Mouse (Mus musculus) hindbrain, postnatal 0 days (tissue): ENCODE results near the gene Emc6. TPM values are rescaled to one million over a fixed set of nuclear protein-coding genes. Genes with fewer than 3 reads are reported as not detected.

Source experiments
- ATAC-seq: fragments of 200-750 bp; cut with Nextera tagmentation; 2 replicates; pipeline ENCODE4 v1.8.0; 2017; ENCODE audit warnings: mild to moderate bottlenecking, moderate TSS enrichment, moderate library complexity
- DNase-seq: peaks from one replicate; pipeline ENCODE4 v3.0.0-alpha.2; 2015; ENCODE audit warnings: low spot score
- H3K27ac ChIP-seq: fragments of 300-500 bp; sonication (generic); 2 replicates; pipeline ENCODE4 v1.5.1; 2014; ENCODE audit warnings: mild to moderate bottlenecking
- H3K27me3 ChIP-seq: fragments of 300-500 bp; sonication (generic); 2 replicates; pipeline ENCODE4 v1.6.1; 2014; ENCODE audit warnings: low read length, mixed read lengths; ENCODE audit not compliant: insufficient read depth
- H3K36me3 ChIP-seq: fragments of 300-500 bp; sonication (generic); 2 replicates; pipeline ENCODE4 v1.6.1; 2014; ENCODE audit warnings: low read length, mixed read lengths; ENCODE audit not compliant: insufficient read depth
- H3K4me1 ChIP-seq: fragments of 300-500 bp; sonication (generic); 2 replicates; pipeline ENCODE4 v1.6.1; 2014; ENCODE audit warnings: antibody characterized with exemption, low read length, mixed read lengths; ENCODE audit not compliant: insufficient read depth
- H3K4me2 ChIP-seq: fragments of 300-500 bp; sonication (generic); 2 replicates; pipeline ENCODE4 v1.6.1; 2014; ENCODE audit warnings: low read depth, mild to moderate bottlenecking, low read length, moderate library complexity, mixed read lengths
- H3K4me3 ChIP-seq: fragments of 300-500 bp; sonication (generic); 2 replicates; pipeline ENCODE4 v1.5.1; 2014; ENCODE audit warnings: low read length
- H3K9ac ChIP-seq: fragments of 300-500 bp; sonication (generic); replicated peaks from 2 replicates; pipeline ENCODE4 v1.6.1; 2014; ENCODE audit warnings: mild to moderate bottlenecking, low read length, moderate library complexity, mixed read lengths
- H3K9me3 ChIP-seq: fragments of 300-500 bp; sonication (generic); 2 replicates; pipeline ENCODE4 v1.6.1; 2016; ENCODE audit warnings: low read length, mixed read lengths
- CTCF ChIP-seq: IDR thresholded peaks from 2 replicates; pipeline ENCODE4 v1.5.1; 2016; ENCODE audit warnings: antibody characterized with exemption, control low read depth, low read depth
- WGBS: fragments of 180-500 bp; shearing (Covaris S2); extraction: QIAGEN DNeasy Blood & Tissue Kit; methylation state at CpG from one replicate; pipeline ENCODE4 v1.1.7; 2014; 5-methylcytosine and 5-hydroxymethylcytosine counted together
- polyA plus RNA-seq: library from polyadenylated mRNA; unstranded; fragments of >200 nt; fragmentation: Nextera tagmentation; extraction: Ambion mirVana; gene quantifications from 2 replicates; pipeline ENCODE4 v1.2.1, GENCODE M21; 2015
- total RNA-seq: library from RNA; depleted of rRNA; stranded (reverse); fragments of >200 nt; gene quantifications from 2 replicates; pipeline ENCODE4 v1.2.3, GENCODE M21; 2014

Emc6 gene
- total and polyA plus RNA-seq, 2 experiments from 2014 or later: 156 to 188 TPM

GRCm38 (mm10) chr11:73168071-73168470 is 8.8 kb downstream of the Emc6 start:
- H3K27ac ChIP-seq: no peak overlapping the region
- no peak overlapping the region for H3K4me3 ChIP-seq
- no peaks in the 10 kb centered on the region for H3K27me3 ChIP-seq
- TF ChIP-seq CTCF: no peak
- ATAC-seq: no peak
- WGBS: 85% methylated on average over 8 of the region's 8 CpGs
- no peak for DNase-seq
- no peak overlapping the region for H3K9ac ChIP-seq
- H3K9me3 ChIP-seq: no peaks in the 10 kb centered on the region
- no peaks in the 10 kb centered on the region for H3K4me1 ChIP-seq
- H3K36me3 ChIP-seq: no peaks in the 10 kb centered on the region
- no peak overlapping the region for H3K4me2 ChIP-seq

DNA sequence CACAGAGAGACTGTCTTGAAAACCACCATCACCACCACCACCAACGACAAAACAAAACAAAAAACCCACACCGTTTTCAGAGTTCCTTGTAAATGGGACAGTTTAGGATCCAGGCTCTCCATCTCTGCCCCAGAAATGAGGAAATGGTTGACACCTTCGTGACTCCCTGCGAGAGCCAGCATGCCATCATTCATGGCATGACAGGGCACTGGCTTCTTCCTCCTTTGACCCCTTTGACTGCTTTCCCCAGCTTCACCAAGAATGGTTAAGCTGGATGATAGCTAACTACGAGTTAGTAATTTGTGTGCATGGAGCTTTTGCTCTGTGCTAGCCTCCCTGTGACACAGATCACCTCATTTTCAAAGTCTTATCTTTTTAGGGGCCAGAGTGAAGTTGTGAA is 14.6 kb downstream of the Emc6 start:
- H3K27ac ChIP-seq: no peak overlapping the region
- WGBS: 73% methylated on average over 5 of the region's 5 CpGs
- H3K4me1 ChIP-seq: 0 out of 2 replicates have a peak, but pooled peaks cover 6% of the 10 kb centered on the region
- no peak overlapping the region for H3K9ac ChIP-seq
- no peak for TF ChIP-seq CTCF
- no peak for ATAC-seq
- H3K27me3 ChIP-seq: no peaks in the 10 kb centered on the region
- H3K4me3 ChIP-seq: no peak overlapping the region
- no peaks in the 10 kb centered on the region for H3K36me3 ChIP-seq
- no peaks in the 10 kb centered on the region for H3K9me3 ChIP-seq
- H3K4me2 ChIP-seq: no peak overlapping the region
- no peak for DNase-seq

DNA sequence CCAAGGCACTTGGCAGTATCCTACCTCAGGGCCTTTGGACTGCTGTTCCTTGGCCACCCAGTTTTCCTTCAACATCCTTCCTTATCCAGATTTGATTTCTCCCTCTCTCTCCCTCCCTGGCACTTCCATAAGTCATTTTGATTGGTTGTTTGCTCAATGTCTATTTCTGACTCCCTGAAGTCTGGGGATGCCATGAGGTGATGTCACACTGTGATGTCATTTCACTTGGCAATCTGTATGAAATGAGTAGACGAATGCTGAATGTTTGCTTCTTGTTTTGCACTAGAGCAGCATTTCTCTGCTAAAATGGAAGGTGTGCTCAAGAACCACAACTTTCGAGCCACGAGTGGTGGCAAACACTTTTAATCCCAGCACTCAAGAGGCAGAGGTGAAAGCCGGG is 15.2 kb downstream of the Emc6 start:
- Histone ChIP-seq H3K27me3 (no peaks in the 10 kb centered on the region), H3K4me1 (0 out of 2 replicates have a peak, but pooled peaks cover 6% of the 10 kb centered on the region)
- TF ChIP-seq CTCF: no peak

GRCm38 (mm10) chr11:73160811-73161200 is 16.0 kb downstream of the Emc6 start:
- no peak for DNase-seq
- 0 out of 2 replicates have a peak, but pooled peaks cover 6% of the 10 kb centered on the region for H3K4me1 ChIP-seq
- H3K4me3 ChIP-seq: peak overlapping the region; percentile 47
- no peaks in the 10 kb centered on the region for H3K36me3 ChIP-seq
- no peaks in the 10 kb centered on the region for H3K27me3 ChIP-seq
- H3K27ac ChIP-seq: no peak overlapping the region
- no peaks in the 10 kb centered on the region for H3K9me3 ChIP-seq
- no peak for TF ChIP-seq CTCF
- 30% methylated on average over 6 of the region's 6 CpGs for WGBS
- H3K4me2 ChIP-seq: peak overlapping the region; percentile 88
- 0 out of 2 replicates have a peak, but pooled peaks have one; percentile 12 for ATAC-seq
- H3K9ac ChIP-seq: no peak overlapping the region

More for the DNA sequence above, 15.2 kb downstream of the Emc6 start:
- Histone ChIP-seq H3K4me2 (no peak overlapping the region), H3K36me3 (no peaks in the 10 kb centered on the region), H3K4me3 (no peak overlapping the region), H3K27ac (no peak overlapping the region), H3K9ac (no peak overlapping the region), H3K9me3 (no peaks in the 10 kb centered on the region)
- DNase-seq (no peak), ATAC-seq (no peak)
- whole genome bisulfite sequencing: 94% methylated on average over 4 of the region's 4 CpGs

DNA sequence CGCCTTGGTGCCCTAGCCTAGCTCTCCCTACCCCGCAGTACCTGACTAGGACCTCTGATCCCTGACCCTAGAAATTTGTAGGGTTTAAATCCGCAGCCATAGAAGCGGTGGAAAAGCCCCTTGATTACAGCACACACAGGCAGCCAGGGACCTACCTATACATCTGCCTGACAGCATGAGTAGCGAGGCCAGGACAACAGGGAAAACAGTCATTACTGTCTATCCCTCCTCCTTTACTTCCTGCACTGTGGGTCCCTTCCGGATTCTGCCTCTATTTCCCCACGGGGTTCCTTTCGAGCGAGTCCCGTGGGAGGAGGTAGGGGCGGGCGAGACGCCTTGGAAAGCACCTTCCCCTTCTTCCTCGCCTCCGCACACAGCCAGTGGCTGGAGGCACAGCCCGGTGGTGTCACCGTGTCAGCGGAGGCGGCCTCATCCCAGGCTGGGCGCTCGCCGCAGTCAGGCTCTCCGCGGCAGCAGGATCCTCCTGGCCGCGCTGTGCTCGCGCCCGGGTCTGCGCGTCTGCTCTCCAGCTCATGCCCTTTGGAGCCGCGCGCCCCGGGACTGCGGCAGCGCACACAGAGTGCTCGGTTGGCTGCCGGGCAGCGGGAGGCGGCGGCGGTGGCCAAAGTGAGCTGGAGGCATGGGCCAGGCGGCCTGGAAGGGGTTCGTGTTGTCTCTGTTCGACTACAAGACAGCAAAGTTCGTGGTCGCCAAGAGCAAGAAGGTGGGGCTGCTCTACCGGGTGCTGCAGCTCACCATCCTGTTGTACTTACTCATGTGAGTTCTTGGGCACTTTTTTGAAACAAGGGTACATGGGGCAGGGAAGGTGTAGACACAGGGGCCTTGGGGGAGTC is 16.7 kb downstream of the Emc6 start, which contains the start of gene P2rx5:
P2rx5 (plus strand) TSS at position 465 of the 854 bp plus-strand sequence.
- peak; percentile 51 for DNase-seq
- Histone ChIP-seq H3K9me3 (no peaks in the 10 kb centered on the region), H3K36me3 (no peaks in the 10 kb centered on the region), H3K4me3 (peak within 1 kb of the TSS; percentile 47), H3K4me1 (0 out of 2 replicates have a peak, but pooled peaks cover 6% of the 10 kb centered on the region), H3K27ac (no peak within 1 kb of the TSS), H3K27me3 (no peaks in the 10 kb centered on the region), H3K4me2 (peak within 1 kb of the TSS; percentile 88), H3K9ac (peak within 1 kb of the TSS; percentile 40)
- 2% methylated on average over 49 of the region's 49 CpGs for WGBS
- peak; percentile 62; the same call in 1 of the 2 replicates for ATAC-seq
- TF ChIP-seq CTCF: no peak

DNA sequence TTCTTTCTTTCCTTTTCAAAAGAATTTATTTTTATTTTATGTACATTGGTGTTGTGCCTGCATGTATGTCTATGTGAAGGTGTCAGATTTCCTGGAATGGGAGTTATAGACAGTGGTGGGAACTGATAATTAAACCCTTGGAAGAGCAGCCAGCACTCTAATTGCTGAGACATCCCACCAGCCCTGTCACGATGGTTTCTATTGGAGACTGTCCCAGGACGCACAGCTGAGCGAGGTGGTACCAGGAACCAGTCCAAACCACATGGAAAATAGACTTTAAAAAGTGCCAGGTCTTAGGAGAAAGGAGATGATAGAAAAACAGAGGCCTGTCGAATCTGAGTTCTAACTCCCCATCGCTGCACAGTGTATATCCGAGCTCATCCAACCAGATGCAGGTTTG is 21.8 kb downstream of the Emc6 start:
- no peak overlapping the region for H3K4me3 ChIP-seq
- TF ChIP-seq CTCF: no peak
- no peaks in the 10 kb centered on the region for H3K36me3 ChIP-seq
- H3K4me1 ChIP-seq: no peaks in the 10 kb centered on the region
- no peak overlapping the region for H3K4me2 ChIP-seq
- H3K9me3 ChIP-seq: no peaks in the 10 kb centered on the region
- no peak overlapping the region for H3K27ac ChIP-seq
- WGBS: 60% methylated on average over 6 of the region's 6 CpGs
- H3K27me3 ChIP-seq: no peaks in the 10 kb centered on the region
- DNase-seq (no peak), ATAC-seq (no peak)
- no peak overlapping the region for H3K9ac ChIP-seq

- TF ChIP-seq CTCF: no peak
- Histone ChIP-seq H3K36me3 (no peaks in the 10 kb centered on the region), H3K9ac (no peak overlapping the region), H3K27me3 (no peaks in the 10 kb centered on the region), H3K4me3 (no peak overlapping the region), H3K4me2 (no peak overlapping the region), H3K4me1 (no peaks in the 10 kb centered on the region), H3K27ac (no peak overlapping the region), H3K9me3 (no peaks in the 10 kb centered on the region)
- WGBS: 67% methylated on average over 9 of the region's 9 CpGs
- no peak for ATAC-seq
- DNase-seq: no peak
Observed at GRCm38 (mm10) chr11:73148209-73148608, 28.6 kb downstream of the Emc6 start.
